14 mouse cellular contexts compared by ENCODE assay signal in the genomic region with DNA sequence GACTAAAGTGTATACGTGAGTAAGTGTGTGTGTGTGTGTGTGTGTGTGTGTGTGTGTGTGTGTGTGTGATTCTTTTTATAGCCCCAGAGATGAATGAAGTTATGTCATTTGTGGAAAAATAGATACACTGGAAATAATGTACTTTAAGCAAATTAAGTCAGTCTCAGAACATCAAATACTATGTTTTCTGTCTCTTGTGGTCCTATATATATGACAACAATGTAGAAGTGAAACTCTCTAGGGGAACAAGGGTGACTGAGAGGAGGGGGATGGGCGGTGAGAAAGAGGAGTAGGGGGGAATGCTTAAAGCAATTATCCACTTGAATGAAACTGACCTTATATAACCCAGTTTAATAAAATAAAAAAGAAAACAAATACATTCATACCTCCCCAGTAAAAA.
"Had no signal": no experiment of that assay in that cellular context is flagged by ENCODE, and none has a peak within 500 bp of the region (broad histone marks: within the 10 kb centered on the region; RNA-seq: fewer than 3 reads in every experiment).

No protein-coding gene starts in this region.

- H3K4me2 ChIP-seq: intestine, embryonic 15.5 days; limb, embryonic 15.5 days; liver, embryonic 12.5 days; lung, embryonic 14.5 days; midbrain, embryonic 11.5 days; stomach, embryonic 15.5 days had no signal

- H3K27me3 ChIP-seq: intestine, embryonic 15.5 days; limb, embryonic 15.5 days; liver, embryonic 12.5 days; stomach, embryonic 15.5 days had no signal

- H3K4me1 ChIP-seq: intestine, embryonic 15.5 days; limb, embryonic 15.5 days; liver, embryonic 12.5 days; stomach, embryonic 15.5 days had no signal

- H3K9ac ChIP-seq: intestine, embryonic 15.5 days; limb, embryonic 15.5 days; liver, embryonic 12.5 days; lung, embryonic 14.5 days; stomach, embryonic 15.5 days had no signal

- H3K9me3 ChIP-seq: intestine, embryonic 15.5 days; limb, embryonic 15.5 days; liver, embryonic 12.5 days; megakaryocyte, embryonic 14.5 days; stomach, embryonic 15.5 days had no signal

- ATAC-seq: intestine, embryonic 15.5 days; liver, embryonic 12.5 days; midbrain, embryonic 16.5 days had no signal

- H3K4me3 ChIP-seq: intestine, embryonic 15.5 days; limb, embryonic 15.5 days; liver, embryonic 12.5 days; megakaryocyte, embryonic 14.5 days; stomach, embryonic 15.5 days had no signal

- H3K27ac ChIP-seq: intestine, embryonic 15.5 days; limb, embryonic 15.5 days; liver, embryonic 12.5 days; stomach, embryonic 15.5 days had no signal

- DNase-seq: kidney, adult 18-20 months; kidney, postnatal 14 days; layer of hippocampus, postnatal 36 days; lung, embryonic 14.5 days; lung, postnatal 4 days; thymus, adult 2 months; thymus, postnatal 25 days had no signal

- H3K36me3 ChIP-seq: intestine, embryonic 15.5 days; limb, embryonic 15.5 days; liver, embryonic 12.5 days; stomach, embryonic 15.5 days had no signal
